Comparison of ENCODE assay signal across 12 mouse cellular contexts in genomic region chr14:57882720-57883119, GRCm38 (mm10). TPM values are rescaled to one million over a fixed set of nuclear protein-coding genes. Genes with fewer than 3 reads are reported as not detected.
A peak's percentile ranks its signal among the peaks of the same experiment; 100 is the strongest.
DNase-seq lines count a peak whose midpoint lies in the region; ATAC-seq and TF ChIP-seq lines count a peak whose summit lies in the region.
"Had no signal": no experiment of that assay in that cellular context is flagged by ENCODE, and none has a peak within 500 bp of the region (broad histone marks: within the 10 kb centered on the region; RNA-seq: fewer than 3 reads in every experiment).

No protein-coding gene starts in this region.

- H3K9me3 ChIP-seq in heart, embryonic 13.5 days = no peaks in the 10 kb centered on the region
- no peaks in the 10 kb centered on the region for H3K9me3 ChIP-seq in lung, embryonic 14.5 days (ENCODE audit: low read depth, low read length)
- H3K9me3 ChIP-seq in stomach, embryonic 15.5 days = no peaks in the 10 kb centered on the region
- H3K9me3 ChIP-seq: limb, embryonic 13.5 days had no signal

- no peak overlapping the region for H3K4me3 ChIP-seq in heart, embryonic 13.5 days
- no peak overlapping the region for H3K4me3 ChIP-seq in lung, embryonic 14.5 days (ENCODE audit: low read depth, low read length)
- no peak overlapping the region for H3K4me3 ChIP-seq in embryonic fibroblast, embryonic 13.5 days (ENCODE audit: insufficient read depth, low read length)
- no peak overlapping the region for H3K4me3 ChIP-seq in stomach, embryonic 15.5 days (replicated peaks)
- H3K4me3 ChIP-seq: limb, embryonic 13.5 days had no signal

- 0 out of 2 replicates have a peak, but pooled peaks cover 3% of the 10 kb centered on the region for H3K36me3 ChIP-seq in heart, embryonic 13.5 days
- H3K36me3 ChIP-seq in lung, embryonic 14.5 days (ENCODE audit: insufficient read depth) = no peaks in the 10 kb centered on the region
- H3K36me3 ChIP-seq in stomach, embryonic 15.5 days = no peaks in the 10 kb centered on the region

- no peak for ATAC-seq in heart, embryonic 13.5 days (ENCODE audit: extremely low read depth, insufficient number of reproducible peaks, low FRiP score, low TSS enrichment)
- no peak for ATAC-seq in lung, embryonic 14.5 days (ENCODE audit: insufficient read depth)
- ATAC-seq in stomach, embryonic 15.5 days (ENCODE audit: insufficient read depth, low FRiP score, low read depth) = peak; percentile 47

- DNase-seq in heart, adult 8-10 months (ENCODE audit: low spot score) = no peak
- peak; percentile 53 for DNase-seq in lung, embryonic 14.5 days
- no peak for DNase-seq in lung, postnatal 14 days
- no peak for DNase-seq in left cerebral cortex, postnatal 14 days (ENCODE audit: low spot score in 2 of 2)
- DNase-seq: cerebellum, postnatal 25 days; kidney, adult 11 months; right cerebral cortex, postnatal 14 days had no signal

- H3K27me3 ChIP-seq in heart, embryonic 13.5 days (replicated peaks) = no peaks in the 10 kb centered on the region
- H3K27me3 ChIP-seq in lung, embryonic 14.5 days (ENCODE audit: insufficient read depth, low read length) = no peaks in the 10 kb centered on the region
- H3K27me3 ChIP-seq in stomach, embryonic 15.5 days (replicated peaks) = no peaks in the 10 kb centered on the region
- H3K27me3 ChIP-seq: limb, embryonic 13.5 days had no signal

- H3K4me1 ChIP-seq in heart, embryonic 13.5 days = peaks cover 54% of the 10 kb centered on the region
- 0 out of 2 replicates have a peak, but pooled peaks cover 8% of the 10 kb centered on the region for H3K4me1 ChIP-seq in lung, embryonic 14.5 days (ENCODE audit: insufficient read depth)
- H3K4me1 ChIP-seq in embryonic fibroblast, embryonic 13.5 days (ENCODE audit: control insufficient read depth, insufficient read depth, low read length) = peaks cover 2% of the 10 kb centered on the region; the same call in 1 of the 2 replicates
- peaks cover 4% of the 10 kb centered on the region; the same call in 1 of the 2 replicates for H3K4me1 ChIP-seq in stomach, embryonic 15.5 days

- intact Hi-C loops in left cerebral cortex, postnatal 14 days (cut with DNase I) = no loop called here

- H3K27ac ChIP-seq in heart, embryonic 13.5 days (replicated peaks) = peak overlapping the region; percentile 87
- peak overlapping the region; percentile 54; the same call in 1 of the 2 replicates for H3K27ac ChIP-seq in lung, embryonic 14.5 days (ENCODE audit: low read depth)
- peak overlapping the region; percentile 65 for H3K27ac ChIP-seq in embryonic fibroblast, embryonic 13.5 days (ENCODE audit: insufficient read depth, low read length)
- H3K27ac ChIP-seq in stomach, embryonic 15.5 days = peak overlapping the region; percentile 79
- H3K27ac ChIP-seq: limb, embryonic 13.5 days had no signal

- no peak overlapping the region for H3K4me2 ChIP-seq in heart, embryonic 13.5 days
- no peak overlapping the region for H3K4me2 ChIP-seq in lung, embryonic 14.5 days
- no peak overlapping the region for H3K4me2 ChIP-seq in stomach, embryonic 15.5 days
- H3K4me2 ChIP-seq: limb, embryonic 13.5 days had no signal

- no peak overlapping the region for H3K9ac ChIP-seq in heart, embryonic 13.5 days
- H3K9ac ChIP-seq in lung, embryonic 14.5 days = no peak overlapping the region
- no peak overlapping the region for H3K9ac ChIP-seq in stomach, embryonic 15.5 days
- H3K9ac ChIP-seq: limb, embryonic 13.5 days had no signal

- 51% methylated on average over 4 of the region's 4 CpGs for WGBS in heart, embryonic 13.5 days
- 30% methylated on average over 4 of the region's 4 CpGs for WGBS in lung, embryonic 14.5 days
- WGBS in stomach, embryonic 15.5 days = 35% methylated on average over 4 of the region's 4 CpGs

- no peak for TF ChIP-seq POLR2A in embryonic fibroblast, embryonic 13.5 days (IDR thresholded peaks at IDR 0.05; ENCODE audit: low read depth, low read length)

- no peak for TF ChIP-seq CTCF in lung, embryonic 14.5 days (IDR thresholded peaks at IDR 0.05; ENCODE audit: low read depth)
- no peak for TF ChIP-seq CTCF in embryonic fibroblast, embryonic 13.5 days (IDR thresholded peaks at IDR 0.05; ENCODE audit: borderline replicate concordance, insufficient read depth, low read length)

RNA-seq across cellular contexts. Expression of gene Zdhhc20, which starts 7.4 kb away (rescaled TPM):
- polyA plus RNA-seq in heart, embryonic 13.5 days (2015; fragmentation: Nextera tagmentation; extraction: Ambion mirVana) = 41.1 and 42.4 TPM in 2 replicates
- total RNA-seq in heart, adult 8-10 months (2022) = 1 to 10 TPM; 4.4 to 9.8 (median 7.4) TPM
- 62.8 and 66.2 TPM in 2 replicates for polyA plus RNA-seq in lung, embryonic 14.5 days (2014; fragmentation: Nextera tagmentation; extraction: Ambion mirVana)
- polyA plus RNA-seq in embryonic fibroblast, embryonic 13.5 days (2011; ENCODE audit: insufficient read length, low read depth, missing spikeins) = 75.6 and 83.8 TPM in 2 replicates
- polyA plus RNA-seq in stomach, embryonic 15.5 days (2015; fragmentation: Nextera tagmentation; extraction: Ambion mirVana) = 58.9 and 71.9 TPM in 2 replicates
- total RNA-seq in left cerebral cortex, postnatal 14 days (2021) = 10 to 100 TPM; 26.1 to 30.4 TPM

RNA-seq across cellular contexts. Expression of gene Mrpl57, which starts 56.7 kb away (rescaled TPM):
- polyA plus RNA-seq in heart, embryonic 13.5 days (2015; fragmentation: Nextera tagmentation; extraction: Ambion mirVana) = 123 and 135 TPM in 2 replicates
- total RNA-seq in heart, adult 8-10 months (2022) = 10 to 100 TPM; 61.9 to 72.6 (median 67.9) TPM
- polyA plus RNA-seq in lung, embryonic 14.5 days (2014; fragmentation: Nextera tagmentation; extraction: Ambion mirVana) = 145 and 158 TPM in 2 replicates
- 47.5 and 52.0 TPM in 2 replicates for polyA plus RNA-seq in embryonic fibroblast, embryonic 13.5 days (2011; ENCODE audit: insufficient read length, low read depth, missing spikeins)
- polyA plus RNA-seq in stomach, embryonic 15.5 days (2015; fragmentation: Nextera tagmentation; extraction: Ambion mirVana) = 171 and 186 TPM in 2 replicates
- 10 to 100 TPM; 65.6 to 87.1 TPM for total RNA-seq in left cerebral cortex, postnatal 14 days (2021)

RNA-seq across cellular contexts. Expression of gene Ska3, which starts 56.7 kb away (rescaled TPM):
- polyA plus RNA-seq in heart, embryonic 13.5 days (2015; fragmentation: Nextera tagmentation; extraction: Ambion mirVana) = 26.9 and 27.0 TPM in 2 replicates
- under 1 TPM in 1 of 4 experiments, not detected in 3; 0.49 TPM for total RNA-seq in heart, adult 8-10 months (2022)
- polyA plus RNA-seq in lung, embryonic 14.5 days (2014; fragmentation: Nextera tagmentation; extraction: Ambion mirVana) = 50.1 and 51.8 TPM in 2 replicates
- polyA plus RNA-seq in embryonic fibroblast, embryonic 13.5 days (2011; ENCODE audit: insufficient read length, low read depth, missing spikeins) = 12.1 and 18.5 TPM in 2 replicates
- polyA plus RNA-seq in stomach, embryonic 15.5 days (2015; fragmentation: Nextera tagmentation; extraction: Ambion mirVana) = 29.3 and 33.5 TPM in 2 replicates
- 1 to 10 TPM in 1 of 2 experiments, under 1 TPM in 1; 0.97 to 2.2 TPM for total RNA-seq in left cerebral cortex, postnatal 14 days (2021)
- total RNA-seq: neutrophil, adult 5-6 weeks had no signal
